Mouse (Mus musculus) CD8-positive naive resting alpha-beta T cell, adult 57 days (primary cell): ENCODE results near the gene Focad. TPM values are rescaled to one million over a fixed set of nuclear protein-coding genes. Genes with fewer than 3 reads are reported as not detected.

Experiments
- total RNA-seq: library from RNA; stranded (reverse); gene quantifications from one replicate; pipeline ENCODE4 v1.2.4, GENCODE M21; 2023

The Focad gene
- 44.1 TPM for total RNA-seq

DNA sequence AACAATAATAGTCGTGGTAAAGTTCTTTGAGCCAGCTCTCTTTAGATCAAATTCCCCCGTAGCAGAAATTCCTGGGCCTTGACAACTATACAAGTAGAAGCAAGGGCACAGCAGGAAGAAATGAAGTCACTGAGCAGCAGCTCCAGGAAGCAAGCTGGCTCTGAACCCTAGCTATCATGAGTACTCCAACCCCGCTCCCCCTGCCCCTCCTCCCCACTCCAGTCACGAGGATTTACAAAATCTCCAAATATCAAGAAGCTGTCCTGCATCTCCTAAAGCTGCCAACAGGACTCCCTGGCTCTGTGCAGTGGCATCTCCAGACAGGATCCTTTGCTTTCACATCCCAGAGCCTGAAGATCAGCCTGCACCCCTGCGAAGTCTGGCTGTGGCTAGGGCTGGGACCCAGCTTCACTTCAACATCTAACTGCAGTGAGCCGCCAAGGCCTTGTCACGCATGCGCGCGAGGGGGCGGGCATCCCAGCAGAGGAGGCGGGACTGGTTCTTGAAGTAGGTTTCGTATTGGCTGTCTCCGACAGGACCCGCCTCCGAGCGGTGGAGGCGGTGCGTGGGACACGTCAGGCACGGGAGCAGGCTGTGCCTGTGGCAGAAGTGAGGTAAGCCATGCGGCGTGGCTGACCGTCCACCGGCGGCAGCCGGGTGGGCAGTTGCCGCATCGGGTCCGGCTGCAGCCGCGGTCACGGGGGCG lies at the start of gene Focad:
TSS of gene Focad (plus strand) at position 568 of the 706 bp plus-strand sequence.

DNA sequence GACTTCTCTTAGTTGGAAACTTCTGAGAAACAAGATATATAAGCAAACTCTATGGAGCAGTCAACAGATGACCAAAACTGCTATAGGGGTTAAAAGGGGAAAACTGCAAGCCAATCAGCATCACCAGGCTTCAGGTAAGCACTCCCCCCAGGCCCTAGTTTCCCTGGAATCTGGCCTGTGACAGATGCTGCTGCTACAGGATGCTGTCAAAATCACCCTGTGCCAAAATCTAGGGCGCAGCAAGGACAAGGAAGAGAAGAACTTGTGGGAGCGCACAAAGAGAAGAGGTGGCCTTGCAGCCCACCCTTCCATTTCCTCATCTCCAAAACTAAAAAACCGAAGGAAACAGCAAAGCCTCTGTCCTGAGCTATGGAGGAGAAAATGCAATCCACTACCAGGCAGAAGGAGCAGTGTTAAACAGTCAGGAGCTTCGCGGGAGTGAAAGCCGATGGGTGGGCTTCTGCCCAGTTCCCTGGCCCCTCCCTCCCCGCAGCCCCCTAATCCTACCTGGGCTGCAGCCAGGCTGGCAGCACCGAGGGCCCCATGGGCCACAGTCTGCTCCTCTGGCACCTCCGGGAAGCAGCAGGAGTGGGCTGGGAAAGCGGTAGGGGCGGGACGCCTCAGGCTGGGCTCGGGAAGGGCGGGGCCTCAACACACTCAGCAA lies 344.0 kb downstream of the Focad start, which contains the start of gene Hacd4:
TSS of gene Hacd4 (minus strand) at position 603 of the 664 bp plus-strand sequence.

Other genes starting within 250 kb of the Focad start
- gene Mllt3, start 61.3 kb upstream of the Focad start, total RNA-seq: 114 TPM